Comparison of ENCODE assay signal across 16 mouse cellular contexts in genomic region chr13:43158281-43158680, GRCm38 (mm10). TPM values are rescaled to one million over a fixed set of nuclear protein-coding genes. Genes with fewer than 3 reads are reported as not detected.
DNase-seq lines count a peak whose midpoint lies in the region; ATAC-seq and TF ChIP-seq lines count a peak whose summit lies in the region.
"Had no signal": no experiment of that assay in that cellular context is flagged by ENCODE, and none has a peak within 500 bp of the region (broad histone marks: within the 10 kb centered on the region; RNA-seq: fewer than 3 reads in every experiment).

No protein-coding gene starts in this region.

- H3K4me1 ChIP-seq in forebrain, postnatal 0 days (ENCODE audit: insufficient read depth), result no peaks in the 10 kb centered on the region
- H3K4me1 ChIP-seq in forebrain, embryonic 15.5 days, result no peaks in the 10 kb centered on the region
- no peaks in the 10 kb centered on the region for H3K4me1 ChIP-seq in hindbrain, embryonic 16.5 days (ENCODE audit: control insufficient read depth, insufficient read depth, low read depth, low read length)
- peaks cover 20% of the 10 kb centered on the region for H3K4me1 ChIP-seq in kidney, embryonic 16.5 days (ENCODE audit: insufficient read depth, low read length)
- H3K4me1 ChIP-seq in limb, embryonic 12.5 days (replicated peaks), result peaks cover 23% of the 10 kb centered on the region

- 53% methylated on average over 5 of the region's 5 CpGs for WGBS in forebrain, postnatal 0 days
- 47% methylated on average over 5 of the region's 5 CpGs for WGBS in forebrain, embryonic 15.5 days
- 54% methylated on average over 5 of the region's 5 CpGs for WGBS in hindbrain, embryonic 16.5 days
- WGBS in kidney, embryonic 16.5 days, result 33% methylated on average over 5 of the region's 5 CpGs
- 23% methylated on average over 5 of the region's 5 CpGs for WGBS in limb, embryonic 12.5 days

- no peaks in the 10 kb centered on the region for H3K27me3 ChIP-seq in forebrain, postnatal 0 days (ENCODE audit: insufficient read depth, low read length)
- H3K27me3 ChIP-seq in forebrain, embryonic 15.5 days, result no peaks in the 10 kb centered on the region
- no peaks in the 10 kb centered on the region for H3K27me3 ChIP-seq in hindbrain, embryonic 16.5 days (replicated peaks; ENCODE audit: control insufficient read depth, insufficient read depth, low read length)
- H3K27me3 ChIP-seq in kidney, embryonic 16.5 days (ENCODE audit: insufficient read depth, low read length), result no peaks in the 10 kb centered on the region
- no peaks in the 10 kb centered on the region for H3K27me3 ChIP-seq in limb, embryonic 12.5 days
- H3K27me3 ChIP-seq: CH12.LX had no signal

- TF ChIP-seq CTCF in forebrain, postnatal 0 days (IDR thresholded peaks at IDR 0.05; ENCODE audit: low read depth), result no peak

- H3K4me2 ChIP-seq in forebrain, postnatal 0 days (ENCODE audit: low read depth), result no peak overlapping the region
- no peak overlapping the region for H3K4me2 ChIP-seq in forebrain, embryonic 15.5 days (replicated peaks)
- no peak overlapping the region for H3K4me2 ChIP-seq in hindbrain, embryonic 16.5 days (ENCODE audit: low read length)
- no peak overlapping the region for H3K4me2 ChIP-seq in kidney, embryonic 16.5 days (replicated peaks; ENCODE audit: low read depth, low read length)
- no peak overlapping the region for H3K4me2 ChIP-seq in limb, embryonic 12.5 days

- peaks cover 31% of the 10 kb centered on the region for H3K36me3 ChIP-seq in forebrain, postnatal 0 days (ENCODE audit: insufficient read depth)
- H3K36me3 ChIP-seq in forebrain, embryonic 15.5 days, result peaks cover 19% of the 10 kb centered on the region
- peaks cover 9% of the 10 kb centered on the region; the same call in 1 of the 2 replicates for H3K36me3 ChIP-seq in hindbrain, embryonic 16.5 days (ENCODE audit: control insufficient read depth, insufficient read depth, low read length)
- peaks cover 6% of the 10 kb centered on the region for H3K36me3 ChIP-seq in kidney, embryonic 16.5 days (ENCODE audit: insufficient read depth, low read length)
- peaks cover 41% of the 10 kb centered on the region for H3K36me3 ChIP-seq in limb, embryonic 12.5 days

- no peak overlapping the region for H3K27ac ChIP-seq in forebrain, postnatal 0 days (ENCODE audit: low read depth, low read length)
- no peak overlapping the region for H3K27ac ChIP-seq in forebrain, embryonic 15.5 days (replicated peaks)
- H3K27ac ChIP-seq in hindbrain, embryonic 16.5 days (ENCODE audit: low read depth, low read length), result no peak overlapping the region
- H3K27ac ChIP-seq in kidney, embryonic 16.5 days (ENCODE audit: low read length), result peak overlapping the region; percentile 60
- H3K27ac ChIP-seq in limb, embryonic 12.5 days, result peak overlapping the region; percentile 75

- H3K9me3 ChIP-seq in forebrain, postnatal 0 days (ENCODE audit: low read length), result no peaks in the 10 kb centered on the region
- no peaks in the 10 kb centered on the region for H3K9me3 ChIP-seq in forebrain, embryonic 15.5 days
- no peaks in the 10 kb centered on the region for H3K9me3 ChIP-seq in hindbrain, embryonic 16.5 days (ENCODE audit: control insufficient read depth, low read length)
- H3K9me3 ChIP-seq in kidney, embryonic 16.5 days (ENCODE audit: low read length), result no peaks in the 10 kb centered on the region
- no peaks in the 10 kb centered on the region for H3K9me3 ChIP-seq in limb, embryonic 12.5 days

- H3K9ac ChIP-seq in forebrain, postnatal 0 days, result no peak overlapping the region
- no peak overlapping the region for H3K9ac ChIP-seq in forebrain, embryonic 15.5 days (replicated peaks)
- no peak overlapping the region for H3K9ac ChIP-seq in hindbrain, embryonic 16.5 days (ENCODE audit: low read depth, low read length)
- H3K9ac ChIP-seq in kidney, embryonic 16.5 days (replicated peaks; ENCODE audit: low read length), result no peak overlapping the region
- no peak overlapping the region for H3K9ac ChIP-seq in limb, embryonic 12.5 days (replicated peaks)
- H3K9ac ChIP-seq: liver, postnatal 0 days had no signal

- peak; percentile 29; the same call in 1 of the 2 replicates for ATAC-seq in forebrain, postnatal 0 days
- ATAC-seq in forebrain, embryonic 15.5 days (replicated peaks), result no peak
- ATAC-seq in hindbrain, embryonic 16.5 days, result 0 out of 2 replicates have a peak, but pooled peaks have one; percentile 46
- ATAC-seq in kidney, embryonic 16.5 days (ENCODE audit: low FRiP score, low TSS enrichment), result no peak; the same call in 1 of the 2 replicates
- no peak for ATAC-seq in limb, embryonic 12.5 days (ENCODE audit: insufficient number of reproducible peaks, insufficient read depth, low FRiP score, low TSS enrichment, low read depth)
- ATAC-seq in megakaryocyte progenitor cell, adult 5-6 weeks (replicated peaks; ENCODE audit: poor library complexity), result no peak
- ATAC-seq: intestine, postnatal 0 days; liver, postnatal 0 days had no signal

- no peak for DNase-seq in forebrain, postnatal 0 days
- no peak for DNase-seq in lung, postnatal 36 days
- no peak for DNase-seq in ovary, postnatal 36 days (ENCODE audit: low spot score)
- DNase-seq: adrenal gland, postnatal 36 days; cerebellum, adult 9-11 months; gastrocnemius, postnatal 10 days; liver, postnatal 0 days; right cerebral cortex, adult 18-20 months; thymus, postnatal 14 days had no signal

- H3K4me3 ChIP-seq in forebrain, postnatal 0 days (ENCODE audit: low read depth, low read length), result no peak overlapping the region
- H3K4me3 ChIP-seq in forebrain, embryonic 15.5 days, result no peak overlapping the region
- no peak overlapping the region for H3K4me3 ChIP-seq in hindbrain, embryonic 16.5 days (ENCODE audit: low read length)
- H3K4me3 ChIP-seq in kidney, embryonic 16.5 days (ENCODE audit: low read length), result no peak overlapping the region
- no peak overlapping the region for H3K4me3 ChIP-seq in limb, embryonic 12.5 days (replicated peaks)

RNA-seq across cellular contexts. Expression of gene Tbc1d7, which starts 13.0 kb away (rescaled TPM):
- total RNA-seq in forebrain, postnatal 0 days (2014; rRNA removed), result 40.0 and 41.6 TPM in 2 replicates
- 69.0 and 84.8 TPM in 2 replicates for polyA plus RNA-seq in forebrain, postnatal 0 days (2015; fragmentation: Nextera tagmentation; extraction: Ambion mirVana)
- 79.1 and 79.9 TPM in 2 replicates for polyA plus RNA-seq in forebrain, embryonic 15.5 days (2015; fragmentation: Nextera tagmentation; extraction: Ambion mirVana)
- 85.3 and 86.0 TPM in 2 replicates for polyA plus RNA-seq in hindbrain, embryonic 16.5 days (2015; fragmentation: Nextera tagmentation; extraction: Ambion mirVana)
- polyA plus RNA-seq in kidney, embryonic 16.5 days (2015; fragmentation: Nextera tagmentation; extraction: Ambion mirVana), result 57.3 and 58.0 TPM in 2 replicates
- polyA plus RNA-seq in limb, embryonic 12.5 days (2016; fragmentation: Nextera tagmentation; extraction: Ambion mirVana), result 64.1 and 67.1 TPM in 2 replicates
- 22.8 and 28.9 TPM in 2 replicates for total RNA-seq in megakaryocyte progenitor cell, adult 5-6 weeks (2015)
- 6.5 and 6.6 TPM in 2 replicates for total RNA-seq in megakaryocyte progenitor cell, adult 5-6 weeks (2017)

Comparison
In these comparisons a context has a peak if more than half of its experiments do, and no peak if none do; other contexts are left out.
1. ATAC-seq: peak in forebrain, postnatal 0 days (single experiment) and hindbrain, embryonic 16.5 days (single experiment); none in forebrain, embryonic 15.5 days (single experiment), kidney, embryonic 16.5 days (single experiment), limb, embryonic 12.5 days (single experiment) and megakaryocyte progenitor cell, adult 5-6 weeks (single experiment).
2. H3K27ac ChIP-seq: peak in kidney, embryonic 16.5 days (single experiment) and limb, embryonic 12.5 days (single experiment); none in forebrain, postnatal 0 days (single experiment), forebrain, embryonic 15.5 days (single experiment) and hindbrain, embryonic 16.5 days (single experiment).